Mouse (Mus musculus): ENCODE measurements at regions not wholly inside any gene's neighbourhood (a gene's known extent, or its start where the extent isn't known, plus 50 kb on each side); places are given as distances from the start of the nearest gene placed in this dataset.

GRCm38 (mm10) chr13:115671685-115672084 lies 569.9 kb upstream of the Itga1 start:
- no peak for DNase-seq

GRCm38 (mm10) chr13:115669516-115669915 lies 567.8 kb upstream of the Itga1 start:
- DNase-seq: peak; percentile 4

- DNase-seq: no peak
Measured at GRCm38 (mm10) chr13:115655134-115655533, 553.4 kb upstream of the Itga1 start.

GRCm38 (mm10) chr13:115652935-115653334 lies 551.2 kb upstream of the Itga1 start:
- no peak for DNase-seq

GRCm38 (mm10) chr13:115652352-115652751 lies 550.6 kb upstream of the Itga1 start:
- no peak for DNase-seq

- no peak for DNase-seq
Measured at GRCm38 (mm10) chr13:115631410-115632105, 529.8 kb upstream of the Itga1 start.

- no peak for DNase-seq
Measured at GRCm38 (mm10) chr13:115630603-115631002, 528.8 kb upstream of the Itga1 start.

- no peak for DNase-seq
Measured at GRCm38 (mm10) chr13:115613174-115613573, 511.4 kb upstream of the Itga1 start.

- no peak for DNase-seq
Measured at GRCm38 (mm10) chr13:115606441-115606840, 504.7 kb upstream of the Itga1 start.

- no peak for DNase-seq
Measured at GRCm38 (mm10) chr13:115595126-115595671, 493.4 kb upstream of the Itga1 start.

GRCm38 (mm10) chr13:115575967-115576366 lies 474.2 kb upstream of the Itga1 start:
- DNase-seq: no peak

- no peak for DNase-seq
Measured at GRCm38 (mm10) chr13:115575052-115575891, 473.5 kb upstream of the Itga1 start.

- DNase-seq: no peak
Measured at GRCm38 (mm10) chr13:115541167-115541566, 439.4 kb upstream of the Itga1 start.

- DNase-seq: no peak
Measured at GRCm38 (mm10) chr13:115535900-115536299, 434.1 kb upstream of the Itga1 start.

- DNase-seq: no peak
Measured at GRCm38 (mm10) chr13:115513914-115514313, 412.1 kb upstream of the Itga1 start.

- DNase-seq: no peak
Measured at GRCm38 (mm10) chr13:115512214-115512613, 410.4 kb upstream of the Itga1 start.

GRCm38 (mm10) chr13:115508646-115509045 lies 406.9 kb upstream of the Itga1 start:
- DNase-seq: no peak

- no peak for DNase-seq
Measured at GRCm38 (mm10) chr13:115494399-115494798, 392.6 kb upstream of the Itga1 start.

- DNase-seq: no peak
Measured at GRCm38 (mm10) chr13:115475861-115476260, 374.1 kb upstream of the Itga1 start.

GRCm38 (mm10) chr13:115465689-115466088 lies 363.9 kb upstream of the Itga1 start:
- no peak for DNase-seq

- no peak for DNase-seq
Measured at GRCm38 (mm10) chr13:115451244-115451643, 349.5 kb upstream of the Itga1 start.

GRCm38 (mm10) chr13:115427091-115428033 lies 325.6 kb upstream of the Itga1 start:
- DNase-seq: no peak
